Mouse (Mus musculus): ENCODE measurements around the gene Ank2. TPM values are rescaled to one million over a fixed set of nuclear protein-coding genes. Genes with fewer than 3 reads are reported as not detected.

The Ank2 gene
- polyA plus RNA-seq, 1 experiment from 2014 or later, result 32.2 TPM

DNA sequence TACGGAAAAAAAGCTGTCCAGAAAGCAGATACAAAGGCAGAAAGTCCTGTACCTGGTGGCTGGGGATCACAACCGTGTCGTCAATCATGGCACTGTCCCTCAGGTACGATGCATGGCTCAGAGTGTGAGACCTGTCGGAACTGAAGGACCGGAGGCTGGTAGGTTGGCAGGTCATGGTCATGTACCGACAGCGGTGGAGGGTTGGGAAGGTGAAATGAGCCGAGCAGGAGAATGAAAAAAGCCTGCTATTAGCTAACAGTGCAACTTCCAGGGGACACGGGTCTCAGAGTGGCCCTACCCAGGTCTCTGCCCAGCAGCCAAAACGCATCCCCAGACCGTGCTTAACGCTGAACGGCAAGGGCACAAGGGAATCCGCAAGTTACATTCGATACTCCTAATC, 522.4 kb downstream of the Ank2 start:
- H3K9me3 ChIP-seq, result no peaks in the 10 kb centered on the region
- peaks cover 3% of the 10 kb centered on the region; the same call in 1 of the 2 replicates for H3K36me3 ChIP-seq (replicated peaks)
- H3K27me3 ChIP-seq (replicated peaks; ENCODE audit: low read depth, poor library complexity, severe bottlenecking), result no peaks in the 10 kb centered on the region
- WGBS, result 84% methylated on average over 16 of the region's 16 CpGs
- H3K27ac ChIP-seq (replicated peaks), result no peak overlapping the region
- no peak for DNase-seq (ENCODE audit: low spot score)
- no peak overlapping the region for H3K4me3 ChIP-seq
- peaks cover 4% of the 10 kb centered on the region; the same call in 1 of the 2 replicates for H3K4me1 ChIP-seq

DNA sequence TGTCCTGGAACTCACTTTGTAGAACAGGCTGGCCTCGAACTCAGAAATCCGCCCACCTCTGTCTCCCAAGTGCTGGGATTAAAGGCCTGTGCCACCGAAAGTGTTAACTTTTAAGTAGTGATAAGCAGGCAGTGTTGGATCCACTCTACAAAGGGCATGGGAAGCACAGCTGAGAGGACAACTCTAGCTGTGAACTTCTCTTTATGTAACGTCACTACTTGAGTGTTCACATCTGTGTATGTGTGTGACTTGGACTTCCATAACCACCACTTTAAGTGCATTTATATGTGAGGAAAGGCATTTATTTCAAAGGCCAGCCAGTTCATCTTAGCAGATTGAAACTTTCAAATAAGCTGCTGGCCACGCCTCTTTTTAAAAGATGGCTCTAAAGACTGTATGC, 523.7 kb downstream of the Ank2 start:
- no peak overlapping the region for H3K27ac ChIP-seq (replicated peaks)
- no peaks in the 10 kb centered on the region; the same call in 1 of the 2 replicates for H3K36me3 ChIP-seq (replicated peaks)
- 86% methylated on average over 5 of the region's 5 CpGs for WGBS
- H3K27me3 ChIP-seq (replicated peaks; ENCODE audit: low read depth, poor library complexity, severe bottlenecking), result no peaks in the 10 kb centered on the region
- DNase-seq (ENCODE audit: low spot score), result no peak
- H3K9me3 ChIP-seq, result no peaks in the 10 kb centered on the region
- H3K4me3 ChIP-seq, result no peak overlapping the region
- H3K4me1 ChIP-seq, result peaks cover 4% of the 10 kb centered on the region; the same call in 1 of the 2 replicates

- H3K4me3 ChIP-seq, result no peak overlapping the region
These were observed 525.6 kb downstream of the Ank2 start for GRCm38 (mm10) chr3:126973551-126973950.

DNA sequence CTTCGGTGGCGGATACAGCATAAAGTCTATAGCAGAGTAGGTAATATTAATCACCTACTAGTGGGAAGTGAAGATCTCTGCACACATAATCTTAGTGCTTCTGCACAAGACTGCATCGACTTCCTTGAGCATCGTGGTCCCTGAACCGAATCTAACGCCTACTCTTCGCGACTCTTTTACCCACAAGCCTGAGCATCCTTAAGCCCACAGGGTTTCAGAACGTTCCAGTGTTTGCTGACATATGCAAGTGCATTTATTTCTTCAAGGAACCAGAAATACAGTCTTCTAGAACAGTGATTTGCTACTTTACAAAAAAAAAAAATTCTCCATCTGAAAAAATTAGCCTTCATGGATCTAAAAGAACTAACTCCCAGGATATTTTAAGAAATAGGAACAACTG, 527.6 kb downstream of the Ank2 start:
- H3K4me1 ChIP-seq, result no peaks in the 10 kb centered on the region
- no peaks in the 10 kb centered on the region for H3K9me3 ChIP-seq
- H3K27me3 ChIP-seq (replicated peaks; ENCODE audit: low read depth, poor library complexity, severe bottlenecking), result no peaks in the 10 kb centered on the region
- WGBS, result 94% methylated on average over 9 of the region's 9 CpGs
- DNase-seq (ENCODE audit: low spot score), result no peak
- H3K4me3 ChIP-seq, result no peak overlapping the region
- no peaks in the 10 kb centered on the region for H3K36me3 ChIP-seq (replicated peaks)
- no peak overlapping the region for H3K27ac ChIP-seq (replicated peaks)

More at GRCm38 (mm10) chr3:126973551-126973950, 525.6 kb downstream of the Ank2 start:
- no peaks in the 10 kb centered on the region for H3K9me3 ChIP-seq
- H3K27ac ChIP-seq (replicated peaks), result no peak overlapping the region
- no peaks in the 10 kb centered on the region for H3K27me3 ChIP-seq (replicated peaks; ENCODE audit: low read depth, poor library complexity, severe bottlenecking)
- H3K4me1 ChIP-seq, result peaks cover 4% of the 10 kb centered on the region; the same call in 1 of the 2 replicates
- no peaks in the 10 kb centered on the region; the same call in 1 of the 2 replicates for H3K36me3 ChIP-seq (replicated peaks)
- 92% methylated on average over 2 of the region's 2 CpGs for WGBS
- DNase-seq (ENCODE audit: low spot score), result no peak

GRCm38 (mm10) chr3:126968721-126969120, 530.4 kb downstream of the Ank2 start:
- Histone ChIP-seq H3K9me3 (no peaks in the 10 kb centered on the region), H3K36me3 (replicated peaks) (peaks cover 11% of the 10 kb centered on the region), H3K27me3 (replicated peaks; ENCODE audit: low read depth, poor library complexity, severe bottlenecking) (no peaks in the 10 kb centered on the region), H3K4me1 (no peaks in the 10 kb centered on the region), H3K4me3 (no peak overlapping the region), H3K27ac (replicated peaks) (no peak overlapping the region)
- no peak for DNase-seq (ENCODE audit: low spot score)
- 85% methylated on average over 2 of the region's 2 CpGs for WGBS

DNA sequence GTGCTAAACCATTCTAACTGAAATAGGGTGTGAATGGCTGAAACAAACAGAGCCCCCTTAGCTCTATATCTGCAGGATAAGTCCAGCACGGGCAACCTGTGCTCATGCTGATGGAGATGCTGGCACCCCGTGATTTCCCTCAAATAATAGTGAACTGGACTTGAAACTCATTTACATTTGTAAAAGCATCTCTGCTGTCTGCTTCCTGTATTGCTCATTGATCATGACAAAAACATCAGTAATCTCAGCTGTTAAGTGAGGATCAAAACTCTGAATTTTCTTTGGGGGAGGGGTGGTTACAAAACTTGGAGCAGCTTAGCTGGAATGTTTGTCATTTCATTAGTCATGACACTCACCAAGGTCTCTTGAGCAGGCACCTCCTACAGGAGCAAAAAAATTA, 533.4 kb downstream of the Ank2 start:
- DNase-seq (ENCODE audit: low spot score), result no peak
- Histone ChIP-seq H3K4me1 (no peaks in the 10 kb centered on the region), H3K36me3 (replicated peaks) (peaks cover 21% of the 10 kb centered on the region), H3K9me3 (no peaks in the 10 kb centered on the region), H3K4me3 (no peak overlapping the region), H3K27me3 (replicated peaks; ENCODE audit: low read depth, poor library complexity, severe bottlenecking) (no peaks in the 10 kb centered on the region), H3K27ac (replicated peaks) (no peak overlapping the region)
- 86% methylated on average over 2 of the region's 2 CpGs for WGBS

DNA sequence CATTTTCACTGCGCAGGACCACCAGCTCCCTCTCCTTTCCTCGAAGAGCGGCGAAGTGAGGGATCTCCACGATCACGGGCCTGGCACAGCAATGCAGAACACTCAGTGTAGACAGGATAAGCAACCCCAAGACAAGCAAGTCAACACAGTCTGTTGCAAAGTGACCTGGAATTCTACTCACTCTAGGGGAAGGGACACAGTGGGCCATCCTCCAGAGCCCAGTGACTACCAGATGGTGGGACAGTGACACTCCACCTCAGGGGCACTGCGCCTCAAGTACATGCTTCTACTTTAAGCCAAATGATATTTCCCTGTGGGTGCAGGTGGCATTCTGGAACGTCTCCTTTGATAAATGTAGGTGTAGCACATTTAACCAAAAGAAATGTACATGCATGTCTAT, 536.8 kb downstream of the Ank2 start:
- Histone ChIP-seq H3K4me3 (no peak overlapping the region), H3K36me3 (replicated peaks) (peaks cover 26% of the 10 kb centered on the region), H3K27me3 (replicated peaks; ENCODE audit: low read depth, poor library complexity, severe bottlenecking) (no peaks in the 10 kb centered on the region), H3K9me3 (no peaks in the 10 kb centered on the region), H3K4me1 (no peaks in the 10 kb centered on the region), H3K27ac (replicated peaks) (no peak overlapping the region)
- no peak for DNase-seq (ENCODE audit: low spot score)
- 94% methylated on average over 8 of the region's 8 CpGs for WGBS

DNA sequence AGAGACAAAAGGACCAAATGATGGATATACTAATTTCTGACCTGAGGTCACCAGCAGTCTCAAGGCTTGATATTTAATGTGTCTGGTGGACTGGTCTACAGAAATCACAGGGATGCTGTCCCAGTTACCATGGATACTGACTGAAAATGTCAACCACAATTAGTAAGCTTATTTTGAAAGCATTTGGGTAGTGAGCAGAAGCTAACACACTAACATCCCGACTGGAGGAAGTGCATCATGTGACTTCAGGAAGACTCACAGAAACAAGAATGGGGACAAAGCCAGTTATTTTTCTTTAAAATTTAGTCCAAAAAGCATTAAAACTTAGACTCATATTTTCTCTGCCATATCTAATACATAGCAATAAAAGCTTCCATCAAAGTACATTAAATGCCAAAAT, 546.5 kb downstream of the Ank2 start:
- no peaks in the 10 kb centered on the region for H3K27me3 ChIP-seq (replicated peaks; ENCODE audit: low read depth, poor library complexity, severe bottlenecking)
- no peaks in the 10 kb centered on the region for H3K9me3 ChIP-seq
- no peaks in the 10 kb centered on the region for H3K4me1 ChIP-seq
- 62% methylated on average over 1 of the region's 1 CpGs for WGBS
- H3K27ac ChIP-seq (replicated peaks), result no peak overlapping the region
- no peak overlapping the region for H3K4me3 ChIP-seq
- H3K36me3 ChIP-seq (replicated peaks), result peaks cover 15% of the 10 kb centered on the region
- DNase-seq (ENCODE audit: low spot score), result no peak

GRCm38 (mm10) chr3:126946591-126946990, 552.6 kb downstream of the Ank2 start:
- DNase-seq (ENCODE audit: low spot score), result no peak
- no peak overlapping the region for H3K4me3 ChIP-seq
- peaks cover 62% of the 10 kb centered on the region for H3K36me3 ChIP-seq (replicated peaks)
- peaks cover 11% of the 10 kb centered on the region for H3K4me1 ChIP-seq
- no peak overlapping the region for H3K27ac ChIP-seq (replicated peaks)
- no peaks in the 10 kb centered on the region for H3K27me3 ChIP-seq (replicated peaks; ENCODE audit: low read depth, poor library complexity, severe bottlenecking)
- 96% methylated on average over 10 of the region's 10 CpGs for WGBS
- H3K9me3 ChIP-seq, result no peaks in the 10 kb centered on the region

DNA sequence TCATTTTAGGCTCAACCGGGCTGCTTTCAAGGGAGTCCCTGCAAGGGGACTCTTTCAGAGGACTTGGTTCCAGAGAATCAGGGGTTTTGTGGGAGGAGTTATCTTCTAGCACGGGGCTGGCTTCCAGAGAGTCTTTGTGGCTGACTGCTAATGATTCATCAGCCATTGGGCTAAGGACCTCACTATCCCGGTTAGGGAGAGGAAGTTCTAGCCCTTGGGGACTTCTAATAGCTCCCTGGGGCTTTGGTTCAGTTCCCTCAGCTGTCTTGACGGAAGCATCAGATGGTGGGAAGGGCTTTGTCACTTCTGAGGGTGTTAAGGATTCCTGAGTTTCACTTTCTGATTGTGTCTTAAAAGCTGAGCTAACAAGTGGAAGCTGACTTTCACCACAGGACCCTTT, 554.3 kb downstream of the Ank2 start:
- Histone ChIP-seq H3K27me3 (replicated peaks; ENCODE audit: low read depth, poor library complexity, severe bottlenecking) (no peaks in the 10 kb centered on the region), H3K9me3 (no peaks in the 10 kb centered on the region), H3K4me3 (no peak overlapping the region), H3K36me3 (replicated peaks) (peaks cover 64% of the 10 kb centered on the region), H3K4me1 (peaks cover 11% of the 10 kb centered on the region), H3K27ac (replicated peaks) (no peak overlapping the region)
- 69% methylated on average over 4 of the region's 4 CpGs for whole genome bisulfite sequencing
- no peak for DNase-seq (ENCODE audit: low spot score)

- no peak overlapping the region for H3K27ac ChIP-seq (replicated peaks)
- peaks cover 64% of the 10 kb centered on the region for H3K36me3 ChIP-seq (replicated peaks)
- no peaks in the 10 kb centered on the region for H3K27me3 ChIP-seq (replicated peaks; ENCODE audit: low read depth, poor library complexity, severe bottlenecking)
- WGBS, result 52% methylated on average over 11 of the region's 11 CpGs
- H3K4me1 ChIP-seq, result peaks cover 11% of the 10 kb centered on the region
- H3K4me3 ChIP-seq, result no peak overlapping the region
- no peaks in the 10 kb centered on the region for H3K9me3 ChIP-seq
- DNase-seq (ENCODE audit: low spot score), result peak; percentile 45
These were observed 555.1 kb downstream of the Ank2 start for GRCm38 (mm10) chr3:126944081-126944480.

- no peak for DNase-seq (ENCODE audit: low spot score)
- WGBS, result 50% methylated on average over 5 of the region's 5 CpGs
These were observed 558.7 kb downstream of the Ank2 start for GRCm38 (mm10) chr3:126940452-126940851.

DNA sequence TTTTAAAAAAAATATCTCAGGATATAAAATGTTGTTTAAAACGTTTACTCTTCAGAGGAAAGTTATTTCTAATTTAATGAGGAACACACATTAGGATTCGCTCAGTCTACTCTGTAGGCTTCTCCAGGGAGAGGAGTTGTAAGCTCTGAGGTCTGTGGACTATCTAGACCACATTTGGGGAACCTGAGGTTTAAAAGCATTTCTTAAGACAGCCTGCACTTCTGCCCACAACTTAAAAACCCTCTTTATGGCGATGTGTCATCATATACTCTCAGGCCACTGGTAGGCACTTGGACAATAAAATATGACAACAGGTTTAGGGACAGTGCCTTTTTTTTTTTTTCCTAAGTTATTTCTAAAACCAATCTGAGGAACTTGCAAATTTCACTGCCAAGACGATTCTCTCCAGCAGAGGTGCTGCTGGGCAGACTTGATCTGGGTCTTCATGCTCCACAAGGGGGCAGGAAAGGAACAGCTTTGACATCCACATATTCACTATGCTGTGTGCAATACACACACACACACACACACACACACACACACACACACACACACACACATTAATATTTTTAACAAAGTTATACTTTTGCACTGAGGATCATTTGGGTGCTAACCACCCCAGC, 567.2 kb downstream of the Ank2 start:
- Histone ChIP-seq H3K27ac (replicated peaks) (no peak overlapping the region), H3K27me3 (replicated peaks; ENCODE audit: low read depth, poor library complexity, severe bottlenecking) (no peaks in the 10 kb centered on the region), H3K4me3 (no peak overlapping the region), H3K4me1 (no peaks in the 10 kb centered on the region), H3K36me3 (replicated peaks) (peaks cover 42% of the 10 kb centered on the region), H3K9me3 (no peaks in the 10 kb centered on the region)
- DNase-seq (ENCODE audit: low spot score), result peak; percentile 17
- 74% methylated on average over 4 of the region's 4 CpGs for WGBS

More at GRCm38 (mm10) chr3:126940452-126940851, 558.7 kb downstream of the Ank2 start:
- H3K27me3 ChIP-seq (replicated peaks; ENCODE audit: low read depth, poor library complexity, severe bottlenecking), result no peaks in the 10 kb centered on the region
- H3K4me1 ChIP-seq, result peaks cover 11% of the 10 kb centered on the region
- no peak overlapping the region for H3K27ac ChIP-seq (replicated peaks)
- H3K9me3 ChIP-seq, result no peaks in the 10 kb centered on the region
- no peak overlapping the region for H3K4me3 ChIP-seq
- H3K36me3 ChIP-seq (replicated peaks), result peaks cover 50% of the 10 kb centered on the region
